Mouse (Mus musculus): Measurements from ENCODE around the gene Fgd5. TPM values are rescaled to one million over a fixed set of nuclear protein-coding genes. Genes with fewer than 3 reads are reported as not detected.
"Not testable (repeated sequence)": the region's sequence is repeated elsewhere in the genome, so short reads cannot be mapped to it uniquely, and the experiment has no call there.

The Fgd5 gene
- total and polyA plus RNA-seq, 3 experiments, result 0.03 TPM; not detected in 2

- no peaks in the 10 kb centered on the region for H3K79me2 ChIP-seq (ENCODE audit: control insufficient read depth, insufficient read depth, low read length, poor library complexity)
- no peak overlapping the region for H3K27ac ChIP-seq (ENCODE audit: control insufficient read depth, low read depth, low read length)
- H3K4me1 ChIP-seq (ENCODE audit: control insufficient read depth in 1 of 2, insufficient read depth in 2 of 2, low read length in 2 of 2), result no peaks in the 10 kb centered on the region
- TF ChIP-seq TBP (IDR thresholded peaks at IDR 0.05; ENCODE audit: low read depth, low read length) (no peak), UBTF (IDR thresholded peaks at IDR 0.05; ENCODE audit: borderline replicate concordance, insufficient read depth, low read depth, low read length) (no peak), ZC3H11A (IDR thresholded peaks at IDR 0.05; ENCODE audit: low read depth, low read length) (no peak)
- H3K9me3 ChIP-seq (replicated peaks; ENCODE audit: insufficient read depth, low read length), result no peaks in the 10 kb centered on the region
- no peak overlapping the region for H3K4me3 ChIP-seq (ENCODE audit: control insufficient read depth in 1 of 2, insufficient read depth in 1 of 2, low read depth in 2 of 2, low read length in 2 of 2)
- H3K36me3 ChIP-seq (ENCODE audit: control insufficient read depth in 1 of 2, insufficient read depth in 2 of 2, low read length in 2 of 2), result no peaks in the 10 kb centered on the region
- DNase-seq (ENCODE audit: low read depth, low spot score), result no peak
- peaks cover 17 to 20% of the 10 kb centered on the region in 2 experiments for H3K27me3 ChIP-seq (ENCODE audit: control insufficient read depth in 1 of 2, insufficient read depth in 2 of 2, low read length in 2 of 2)
- no peak overlapping the region for H3K9ac ChIP-seq (ENCODE audit: control insufficient read depth, low read depth, low read length, poor library complexity, severe bottlenecking)
Observed at GRCm38 (mm10) chr6:91938491-91938890, 40.2 kb upstream of the Fgd5 start.

- no peak overlapping the region for H3K9ac ChIP-seq (ENCODE audit: control insufficient read depth, low read depth, low read length, poor library complexity, severe bottlenecking)
- no peaks in the 10 kb centered on the region for H3K9me3 ChIP-seq (replicated peaks; ENCODE audit: insufficient read depth, low read length)
- DNase-seq (ENCODE audit: low read depth, low spot score), result peak; percentile 3
- TF ChIP-seq GATA1 (IDR thresholded peaks at IDR 0.05; ENCODE audit: low read depth, low read length) (no peak), USF1 (IDR thresholded peaks at IDR 0.05; ENCODE audit: low read depth, low read length) (no peak), ZMIZ1 (IDR thresholded peaks at IDR 0.05; ENCODE audit: low read depth, low read length) (no peak), MAFK (IDR thresholded peaks at IDR 0.05; ENCODE audit: borderline replicate concordance, low read depth, low read length) (no peak), JUND (IDR thresholded peaks at IDR 0.05; ENCODE audit: low read depth, low read length) (no peak), CHD2 (IDR thresholded peaks at IDR 0.05; ENCODE audit: low read length) (no peak), TBP (IDR thresholded peaks at IDR 0.05; ENCODE audit: low read depth, low read length) (no peak), POLR2AphosphoS5 (IDR thresholded peaks at IDR 0.05; ENCODE audit: borderline replicate concordance, low read depth, low read length) (no peak), POLR2AphosphoS2 (IDR thresholded peaks at IDR 0.05; ENCODE audit: low read length) (no peak)
- H3K27me3 ChIP-seq (ENCODE audit: control insufficient read depth in 1 of 2, insufficient read depth in 2 of 2, low read length in 2 of 2), result peaks cover 0 to 1% of the 10 kb centered on the region in 2 experiments; a peak in 1 of 4 replicates
- H3K36me3 ChIP-seq (ENCODE audit: control insufficient read depth in 1 of 2, insufficient read depth in 2 of 2, low read length in 2 of 2), result no peaks in the 10 kb centered on the region
- no peak overlapping the region for H3K27ac ChIP-seq (ENCODE audit: control insufficient read depth, low read depth, low read length)
- no peaks in the 10 kb centered on the region for H3K79me2 ChIP-seq (ENCODE audit: control insufficient read depth, insufficient read depth, low read length, poor library complexity)
- H3K4me3 ChIP-seq (ENCODE audit: control insufficient read depth in 1 of 2, insufficient read depth in 1 of 2, low read depth in 2 of 2, low read length in 2 of 2), result no peak overlapping the region
- H3K4me1 ChIP-seq (ENCODE audit: control insufficient read depth in 1 of 2, insufficient read depth in 2 of 2, low read length in 2 of 2), result no peaks in the 10 kb centered on the region
Observed at GRCm38 (mm10) chr6:91948426-91948825, 30.3 kb upstream of the Fgd5 start.

GRCm38 (mm10) chr6:91958015-91958414 lies 20.7 kb upstream of the Fgd5 start:
- H3K27me3 ChIP-seq (ENCODE audit: control insufficient read depth in 1 of 2, insufficient read depth in 2 of 2, low read length in 2 of 2), result peaks cover 5 to 13% of the 10 kb centered on the region in 2 experiments
- H3K27ac ChIP-seq (ENCODE audit: control insufficient read depth, low read depth, low read length); H3K36me3 ChIP-seq (ENCODE audit: control insufficient read depth in 1 of 2, insufficient read depth in 2 of 2, low read length in 2 of 2); H3K4me1 ChIP-seq (ENCODE audit: control insufficient read depth in 1 of 2, insufficient read depth in 2 of 2, low read length in 2 of 2); H3K79me2 ChIP-seq (ENCODE audit: control insufficient read depth, insufficient read depth, low read length, poor library complexity); H3K9ac ChIP-seq (ENCODE audit: control insufficient read depth, low read depth, low read length, poor library complexity, severe bottlenecking); H3K9me3 ChIP-seq (replicated peaks; ENCODE audit: insufficient read depth, low read length); H3K4me3 ChIP-seq (ENCODE audit: control insufficient read depth in 1 of 2, insufficient read depth in 1 of 2, low read depth in 2 of 2, low read length in 2 of 2); DNase-seq (ENCODE audit: low read depth, low spot score): not testable (repeated sequence)
